Mouse (Mus musculus): ENCODE measurements at regions not wholly inside any gene's neighbourhood (a gene's known extent, or its start where the extent isn't known, plus 50 kb on each side); places are given as distances from the start of the nearest gene placed in this dataset.

DNA sequence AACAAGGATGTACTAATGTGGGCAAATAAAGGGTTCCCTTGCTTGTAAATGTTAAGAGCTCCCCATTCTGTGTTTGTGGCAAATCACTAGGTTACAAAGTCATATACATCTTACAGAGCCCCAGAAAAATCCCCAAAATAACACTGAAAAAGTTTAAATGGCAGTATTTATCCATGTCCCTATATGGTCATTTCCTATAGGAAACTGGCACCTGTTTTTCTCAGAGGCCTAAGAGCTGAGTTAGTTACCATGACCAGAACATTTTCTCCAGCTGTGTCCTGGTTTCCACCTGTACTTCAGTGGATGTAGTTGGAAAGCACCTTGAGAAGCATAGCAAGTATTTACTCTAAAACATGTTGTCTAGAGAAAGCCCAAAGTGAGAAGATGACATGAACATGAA, 434.5 kb upstream of the Mef2c start:
- H3K27ac ChIP-seq (replicated peaks) = no peak overlapping the region
- H3K9me3 ChIP-seq = no peaks in the 10 kb centered on the region
- H3K4me1 ChIP-seq = no peaks in the 10 kb centered on the region
- H3K27me3 ChIP-seq (replicated peaks) = no peaks in the 10 kb centered on the region
- no peak overlapping the region for H3K4me2 ChIP-seq
- no peaks in the 10 kb centered on the region for H3K36me3 ChIP-seq
- no peak overlapping the region for H3K9ac ChIP-seq
- ATAC-seq (ENCODE audit: extremely low read depth, insufficient number of reproducible peaks, low FRiP score, low TSS enrichment) = no peak
- no peak overlapping the region for H3K4me3 ChIP-seq

- no peak overlapping the region for H3K4me2 ChIP-seq
- H3K9ac ChIP-seq = no peak overlapping the region
- no peak for ATAC-seq (ENCODE audit: extremely low read depth, insufficient number of reproducible peaks, low FRiP score, low TSS enrichment)
- no peaks in the 10 kb centered on the region for H3K9me3 ChIP-seq
- H3K4me3 ChIP-seq = no peak overlapping the region
- no peaks in the 10 kb centered on the region for H3K36me3 ChIP-seq
- no peaks in the 10 kb centered on the region for H3K27me3 ChIP-seq (replicated peaks)
- WGBS = 29% methylated on average over 3 of the region's 3 CpGs
- H3K4me1 ChIP-seq = no peaks in the 10 kb centered on the region
- no peak overlapping the region for H3K27ac ChIP-seq (replicated peaks)
Observed at GRCm38 (mm10) chr13:83072073-83072472, 431.8 kb upstream of the Mef2c start.

GRCm38 (mm10) chr13:83074219-83074965, 429.4 kb upstream of the Mef2c start:
- 81% methylated on average over 6 of the region's 6 CpGs for WGBS
- H3K36me3 ChIP-seq = no peaks in the 10 kb centered on the region
- H3K4me1 ChIP-seq = no peaks in the 10 kb centered on the region
- H3K4me3 ChIP-seq = no peak overlapping the region
- no peak for ATAC-seq (ENCODE audit: extremely low read depth, insufficient number of reproducible peaks, low FRiP score, low TSS enrichment)
- no peak overlapping the region for H3K27ac ChIP-seq (replicated peaks)
- no peak overlapping the region for H3K4me2 ChIP-seq
- H3K9ac ChIP-seq = no peak overlapping the region
- no peaks in the 10 kb centered on the region for H3K27me3 ChIP-seq (replicated peaks)
- H3K9me3 ChIP-seq = no peaks in the 10 kb centered on the region

GRCm38 (mm10) chr13:83075320-83075877, 428.4 kb upstream of the Mef2c start:
- whole genome bisulfite sequencing = 55% methylated on average over 7 of the region's 7 CpGs
- Histone ChIP-seq H3K9ac (no peak overlapping the region), H3K4me1 (no peaks in the 10 kb centered on the region), H3K4me3 (no peak overlapping the region), H3K36me3 (no peaks in the 10 kb centered on the region), H3K27me3 (replicated peaks) (no peaks in the 10 kb centered on the region), H3K9me3 (no peaks in the 10 kb centered on the region), H3K4me2 (no peak overlapping the region), H3K27ac (replicated peaks) (no peak overlapping the region)
- ATAC-seq (ENCODE audit: extremely low read depth, insufficient number of reproducible peaks, low FRiP score, low TSS enrichment) = no peak

DNA sequence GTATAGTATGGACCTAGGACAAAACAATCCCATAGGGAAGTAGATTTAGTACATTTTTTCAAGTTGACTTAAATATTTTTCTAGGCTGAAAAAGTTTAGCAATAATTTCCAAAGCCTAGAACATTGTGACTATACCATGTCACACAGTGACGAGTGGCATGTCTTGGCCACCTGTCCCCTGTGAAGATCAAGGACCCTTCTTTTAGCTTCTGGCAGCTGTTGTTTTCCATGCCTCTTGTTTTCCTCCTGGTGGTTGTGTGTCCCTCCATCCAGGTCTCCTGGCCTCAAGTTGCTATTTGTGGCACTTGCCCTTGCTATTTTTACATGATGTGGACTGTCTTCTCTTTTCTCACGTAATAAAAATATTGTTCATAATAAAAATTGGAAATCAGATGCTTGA, 427.2 kb upstream of the Mef2c start:
- 49% methylated on average over 2 of the region's 2 CpGs for WGBS
- no peaks in the 10 kb centered on the region for H3K4me1 ChIP-seq

GRCm38 (mm10) chr13:83077085-83077484, 426.7 kb upstream of the Mef2c start:
- 84% methylated on average over 1 of the region's 1 CpGs for WGBS
- no peaks in the 10 kb centered on the region for H3K4me1 ChIP-seq
- ATAC-seq (ENCODE audit: extremely low read depth, insufficient number of reproducible peaks, low FRiP score, low TSS enrichment) = no peak

More for the DNA sequence above, 427.2 kb upstream of the Mef2c start:
- H3K9me3 ChIP-seq = no peaks in the 10 kb centered on the region
- H3K4me2 ChIP-seq = no peak overlapping the region
- no peaks in the 10 kb centered on the region for H3K27me3 ChIP-seq (replicated peaks)
- H3K36me3 ChIP-seq = no peaks in the 10 kb centered on the region
- H3K4me3 ChIP-seq = no peak overlapping the region
- H3K9ac ChIP-seq = no peak overlapping the region
- no peak overlapping the region for H3K27ac ChIP-seq (replicated peaks)
- no peak for ATAC-seq (ENCODE audit: extremely low read depth, insufficient number of reproducible peaks, low FRiP score, low TSS enrichment)

DNA sequence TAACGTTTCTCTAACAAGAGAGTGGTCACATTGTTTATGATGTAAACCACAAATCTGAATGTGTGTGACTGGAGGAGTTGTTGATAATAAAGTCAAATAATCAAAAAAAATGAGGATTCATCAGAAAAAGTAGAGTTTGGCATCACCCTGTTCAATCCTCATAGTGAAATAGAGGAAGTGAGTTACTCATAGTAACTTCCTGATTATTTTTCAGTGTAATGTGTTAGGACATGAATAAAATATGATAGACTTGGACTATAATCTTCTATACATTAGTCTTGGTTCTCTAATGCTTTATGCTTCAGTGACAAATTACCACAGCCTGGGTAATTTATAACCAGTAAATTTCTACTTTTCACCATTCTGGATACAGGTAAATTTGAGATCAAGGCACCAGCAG, 424.5 kb upstream of the Mef2c start:
- Histone ChIP-seq H3K4me1 (no peaks in the 10 kb centered on the region), H3K4me3 (no peak overlapping the region), H3K9me3 (no peaks in the 10 kb centered on the region), H3K27ac (replicated peaks) (no peak overlapping the region), H3K36me3 (no peaks in the 10 kb centered on the region), H3K4me2 (no peak overlapping the region), H3K9ac (no peak overlapping the region), H3K27me3 (replicated peaks) (no peaks in the 10 kb centered on the region)
- ATAC-seq (ENCODE audit: extremely low read depth, insufficient number of reproducible peaks, low FRiP score, low TSS enrichment) = no peak
- 52% methylated on average over 1 of the region's 1 CpGs for WGBS

More at GRCm38 (mm10) chr13:83077085-83077484, 426.7 kb upstream of the Mef2c start:
- H3K27me3 ChIP-seq (replicated peaks) = no peaks in the 10 kb centered on the region
- no peak overlapping the region for H3K27ac ChIP-seq (replicated peaks)
- H3K36me3 ChIP-seq = no peaks in the 10 kb centered on the region
- no peak overlapping the region for H3K4me2 ChIP-seq
- H3K9me3 ChIP-seq = no peaks in the 10 kb centered on the region
- no peak overlapping the region for H3K4me3 ChIP-seq
- no peak overlapping the region for H3K9ac ChIP-seq

DNA sequence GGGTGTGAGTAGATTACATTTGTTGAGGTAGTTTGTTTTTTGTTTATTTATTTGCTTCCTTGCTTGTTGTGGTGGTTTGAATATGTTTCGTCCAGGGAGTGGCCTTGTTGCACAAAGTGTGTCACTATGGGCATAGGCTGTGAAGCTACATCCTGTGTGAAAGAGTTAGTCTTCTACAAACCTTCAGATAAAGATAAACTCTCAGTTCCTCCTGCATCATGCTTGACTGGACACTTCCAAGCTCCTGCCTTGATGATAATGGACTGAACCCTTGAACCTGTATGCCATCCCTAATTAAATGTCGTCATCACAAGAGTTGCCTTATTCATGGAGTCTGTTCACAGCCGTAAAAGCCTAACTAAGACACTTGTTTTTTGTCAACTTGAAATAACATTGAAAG, 418.9 kb upstream of the Mef2c start:
- no peaks in the 10 kb centered on the region for H3K9me3 ChIP-seq
- no peaks in the 10 kb centered on the region for H3K36me3 ChIP-seq
- H3K27me3 ChIP-seq (replicated peaks) = no peaks in the 10 kb centered on the region
- no peak overlapping the region for H3K4me3 ChIP-seq
- no peak overlapping the region for H3K27ac ChIP-seq (replicated peaks)
- WGBS = 73% methylated on average over 3 of the region's 3 CpGs
- ATAC-seq (ENCODE audit: extremely low read depth, insufficient number of reproducible peaks, low FRiP score, low TSS enrichment) = no peak
- H3K4me2 ChIP-seq = no peak overlapping the region
- H3K4me1 ChIP-seq = no peaks in the 10 kb centered on the region
- no peak overlapping the region for H3K9ac ChIP-seq

DNA sequence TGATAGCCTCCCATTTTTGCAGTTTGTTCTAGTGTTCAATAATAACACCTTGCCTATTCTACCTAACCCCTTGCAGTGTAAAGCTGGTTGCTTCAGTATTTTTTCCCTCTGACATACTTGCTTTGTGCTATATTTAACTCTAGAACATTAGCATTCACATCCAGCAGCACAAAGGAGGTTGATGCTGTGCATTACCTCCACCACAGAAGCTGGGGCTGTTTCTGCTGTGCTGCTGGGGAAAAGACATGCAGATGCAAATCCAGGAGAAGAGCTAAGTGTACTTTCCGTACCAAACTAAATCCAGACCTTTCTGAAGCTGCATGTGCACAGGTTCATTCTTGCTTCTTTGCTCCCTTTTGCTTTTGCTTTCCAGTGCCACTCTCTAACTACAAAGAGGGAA, 403.9 kb upstream of the Mef2c start:
- Histone ChIP-seq H3K36me3 (no peaks in the 10 kb centered on the region), H3K9me3 (no peaks in the 10 kb centered on the region), H3K4me2 (no peak overlapping the region), H3K27me3 (replicated peaks) (no peaks in the 10 kb centered on the region), H3K27ac (replicated peaks) (no peak overlapping the region), H3K4me1 (no peaks in the 10 kb centered on the region), H3K4me3 (no peak overlapping the region), H3K9ac (no peak overlapping the region)
- WGBS = 69% methylated on average over 1 of the region's 1 CpGs
- no peak for ATAC-seq (ENCODE audit: extremely low read depth, insufficient number of reproducible peaks, low FRiP score, low TSS enrichment)

- WGBS = 78% methylated on average over 3 of the region's 3 CpGs
- H3K4me1 ChIP-seq = peaks cover 10% of the 10 kb centered on the region
- no peaks in the 10 kb centered on the region for H3K9me3 ChIP-seq
- no peak for ATAC-seq (ENCODE audit: extremely low read depth, insufficient number of reproducible peaks, low FRiP score, low TSS enrichment)
- H3K27ac ChIP-seq (replicated peaks) = no peak overlapping the region
- H3K4me2 ChIP-seq = no peak overlapping the region
- H3K4me3 ChIP-seq = no peak overlapping the region
- H3K9ac ChIP-seq = no peak overlapping the region
- H3K36me3 ChIP-seq = no peaks in the 10 kb centered on the region
- no peaks in the 10 kb centered on the region for H3K27me3 ChIP-seq (replicated peaks)
Observed at GRCm38 (mm10) chr13:83110610-83111009, 393.2 kb upstream of the Mef2c start.

- Histone ChIP-seq H3K4me3 (no peak overlapping the region), H3K27me3 (replicated peaks) (no peaks in the 10 kb centered on the region), H3K27ac (replicated peaks) (no peak overlapping the region), H3K4me1 (peaks cover 10% of the 10 kb centered on the region), H3K4me2 (no peak overlapping the region), H3K9me3 (no peaks in the 10 kb centered on the region), H3K36me3 (no peaks in the 10 kb centered on the region), H3K9ac (no peak overlapping the region)
- WGBS = 14% methylated on average over 2 of the region's 2 CpGs
- no peak for ATAC-seq (ENCODE audit: extremely low read depth, insufficient number of reproducible peaks, low FRiP score, low TSS enrichment)
Observed at GRCm38 (mm10) chr13:83111503-83111902, 392.3 kb upstream of the Mef2c start.

- H3K4me3 ChIP-seq = no peak overlapping the region
- no peak overlapping the region for H3K4me2 ChIP-seq
- no peak for ATAC-seq (ENCODE audit: extremely low read depth, insufficient number of reproducible peaks, low FRiP score, low TSS enrichment)
- 31% methylated on average over 1 of the region's 1 CpGs for WGBS
- H3K9me3 ChIP-seq = no peaks in the 10 kb centered on the region
- no peak overlapping the region for H3K27ac ChIP-seq (replicated peaks)
- H3K27me3 ChIP-seq (replicated peaks) = no peaks in the 10 kb centered on the region
- no peak overlapping the region for H3K9ac ChIP-seq
- peaks cover 10% of the 10 kb centered on the region for H3K4me1 ChIP-seq
- no peaks in the 10 kb centered on the region for H3K36me3 ChIP-seq
Observed at GRCm38 (mm10) chr13:83112323-83112722, 391.5 kb upstream of the Mef2c start.

Measured in heart, embryonic 13.5 days (tissue).